Mouse (Mus musculus): ENCODE measurements around the gene Smarcb1.

- TF ChIP-seq ZC3H11A (IDR thresholded peaks at IDR 0.05; ENCODE audit: borderline replicate concordance, low read depth, low read length) (no peak), MAFK (IDR thresholded peaks at IDR 0.05; ENCODE audit: insufficient read depth, low read depth, low read length) (no peak), HCFC1 (IDR thresholded peaks at IDR 0.05; ENCODE audit: borderline replicate concordance, insufficient read depth, low read length) (no peak)
These were observed 5.0 kb upstream of the Smarcb1 start for GRCm38 (mm10) chr10:75926396-75926795.

Data from ES-E14 (cell line).